Mouse (Mus musculus): Measurements from ENCODE around the gene Igflr1. TPM values are rescaled to one million over a fixed set of nuclear protein-coding genes. Genes with fewer than 3 reads are reported as not detected.

Igflr1 gene
- polyA plus RNA-seq, 1 experiment from 2014 or later, result 3.6 TPM

Small RNA genes within 50 kb of the gene (microRNA-seq; reads per million reads assigned to microRNA genes)
- gene Gm38670 (2.0 reads per million, percentile 3 among the genes with 10 or more reads in this experiment), gene Mir3569 (not detected)

Other genes starting within 250 kb of the Igflr1 start
- 2.5 and 3.3 TPM in 2 replicates for gene E130208F15Rik, start 243.7 kb upstream of the Igflr1 start, polyA plus RNA-seq (2015; fragmentation: Nextera tagmentation; extraction: Ambion mirVana)
- gene Sdhaf1, start 241.5 kb upstream of the Igflr1 start, polyA plus RNA-seq (2015; fragmentation: Nextera tagmentation; extraction: Ambion mirVana), result 14.6 and 15.1 TPM in 2 replicates
- gene Lrfn3, start 202.7 kb upstream of the Igflr1 start, polyA plus RNA-seq (2015; fragmentation: Nextera tagmentation; extraction: Ambion mirVana), result 1.9 TPM in 2 replicates
- gene Tyrobp, start 151.7 kb upstream of the Igflr1 start, polyA plus RNA-seq (2015; fragmentation: Nextera tagmentation; extraction: Ambion mirVana), result 27.8 and 28.7 TPM in 2 replicates
- 0.66 and 0.90 TPM in 2 replicates for gene Hcst, start 145.6 kb upstream of the Igflr1 start, polyA plus RNA-seq (2015; fragmentation: Nextera tagmentation; extraction: Ambion mirVana)
- gene Nfkbid, start 143.7 kb upstream of the Igflr1 start, polyA plus RNA-seq (2015; fragmentation: Nextera tagmentation; extraction: Ambion mirVana), result 1.2 and 1.4 TPM in 2 replicates
- gene Aplp1, start 119.9 kb upstream of the Igflr1 start, polyA plus RNA-seq (2015; fragmentation: Nextera tagmentation; extraction: Ambion mirVana), result 26.8 and 29.5 TPM in 2 replicates
- gene Kirrel2, start 107.7 kb upstream of the Igflr1 start, polyA plus RNA-seq (2015; fragmentation: Nextera tagmentation; extraction: Ambion mirVana), result 0.45 and 0.49 TPM in 2 replicates
- gene Nphs1, start 107.1 kb upstream of the Igflr1 start, polyA plus RNA-seq (2015; fragmentation: Nextera tagmentation; extraction: Ambion mirVana), result 0.12 TPM in 1 of 2 replicates, not detected in the other
- 0.13 and 1.0 TPM in 2 replicates for gene Prodh2, start 71.8 kb upstream of the Igflr1 start, polyA plus RNA-seq (2015; fragmentation: Nextera tagmentation; extraction: Ambion mirVana)
- gene Arhgap33, start 30.4 kb upstream of the Igflr1 start, polyA plus RNA-seq (2015; fragmentation: Nextera tagmentation; extraction: Ambion mirVana), result 8.0 and 9.3 TPM in 2 replicates
- gene Hspb6, start 13.2 kb upstream of the Igflr1 start, polyA plus RNA-seq (2015; fragmentation: Nextera tagmentation; extraction: Ambion mirVana), result 76.6 and 86.4 TPM in 2 replicates
- gene Proser3, start 13.1 kb upstream of the Igflr1 start, polyA plus RNA-seq (2015; fragmentation: Nextera tagmentation; extraction: Ambion mirVana), result 8.7 and 9.6 TPM in 2 replicates
- 31.0 and 36.9 TPM in 2 replicates for gene Lin37, start 5.6 kb upstream of the Igflr1 start, polyA plus RNA-seq (2015; fragmentation: Nextera tagmentation; extraction: Ambion mirVana)
- 85.6 and 92.3 TPM in 2 replicates for gene U2af1l4, start 2.1 kb upstream of the Igflr1 start, polyA plus RNA-seq (2015; fragmentation: Nextera tagmentation; extraction: Ambion mirVana)
- 7.4 and 8.4 TPM in 2 replicates for gene Gm49396, start 2.1 kb upstream of the Igflr1 start, polyA plus RNA-seq (2015; fragmentation: Nextera tagmentation; extraction: Ambion mirVana)
- gene Psenen, start 1.8 kb upstream of the Igflr1 start, polyA plus RNA-seq (2015; fragmentation: Nextera tagmentation; extraction: Ambion mirVana), result 114 and 116 TPM in 2 replicates
- 4.4 and 5.7 TPM in 2 replicates for gene Kmt2b, start 23.3 kb downstream of the Igflr1 start, polyA plus RNA-seq (2015; fragmentation: Nextera tagmentation; extraction: Ambion mirVana)
- 0.13 and 0.19 TPM in 2 replicates for gene Zbtb32, start 33.5 kb downstream of the Igflr1 start, polyA plus RNA-seq (2015; fragmentation: Nextera tagmentation; extraction: Ambion mirVana)
- 0.33 and 0.37 TPM in 2 replicates for gene Upk1a, start 47.4 kb downstream of the Igflr1 start, polyA plus RNA-seq (2015; fragmentation: Nextera tagmentation; extraction: Ambion mirVana)
- gene Cox6b1, start 60.7 kb downstream of the Igflr1 start, polyA plus RNA-seq (2015; fragmentation: Nextera tagmentation; extraction: Ambion mirVana), result 1,963 and 2,109 TPM in 2 replicates
- 0.33 and 0.37 TPM in 2 replicates for gene Etv2, start 70.4 kb downstream of the Igflr1 start, polyA plus RNA-seq (2015; fragmentation: Nextera tagmentation; extraction: Ambion mirVana)
- 79.5 and 88.4 TPM in 2 replicates for gene Rbm42, start 84.9 kb downstream of the Igflr1 start, polyA plus RNA-seq (2015; fragmentation: Nextera tagmentation; extraction: Ambion mirVana)
- gene Haus5, start 99.6 kb downstream of the Igflr1 start, polyA plus RNA-seq (2015; fragmentation: Nextera tagmentation; extraction: Ambion mirVana), result 30.1 and 32.3 TPM in 2 replicates
- not detected in 2 replicates for gene Pmis2, start 106.2 kb downstream of the Igflr1 start, polyA plus RNA-seq (2015; fragmentation: Nextera tagmentation; extraction: Ambion mirVana)
- gene 2200002J24Rik, start 133.5 kb downstream of the Igflr1 start, polyA plus RNA-seq (2015; fragmentation: Nextera tagmentation; extraction: Ambion mirVana), result 1.9 TPM in 2 replicates
- 0.46 and 1.0 TPM in 2 replicates for gene Atp4a, start 146.8 kb downstream of the Igflr1 start, polyA plus RNA-seq (2015; fragmentation: Nextera tagmentation; extraction: Ambion mirVana)
- gene Tmem147, start 164.1 kb downstream of the Igflr1 start, polyA plus RNA-seq (2015; fragmentation: Nextera tagmentation; extraction: Ambion mirVana), result 165 and 182 TPM in 2 replicates
- gene Gapdhs, start 178.3 kb downstream of the Igflr1 start, polyA plus RNA-seq (2015; fragmentation: Nextera tagmentation; extraction: Ambion mirVana), result 0.20 and 0.64 TPM in 2 replicates
- 0.47 and 0.68 TPM in 2 replicates for gene Sbsn, start 186.0 kb downstream of the Igflr1 start, polyA plus RNA-seq (2015; fragmentation: Nextera tagmentation; extraction: Ambion mirVana)
- 0.71 and 1.2 TPM in 2 replicates for gene Dmkn, start 198.3 kb downstream of the Igflr1 start, polyA plus RNA-seq (2015; fragmentation: Nextera tagmentation; extraction: Ambion mirVana)
- gene Krtdap, start 222.5 kb downstream of the Igflr1 start, polyA plus RNA-seq (2015; fragmentation: Nextera tagmentation; extraction: Ambion mirVana), result 0.41 and 0.53 TPM in 2 replicates